Mouse (Mus musculus): Measurements from ENCODE around the gene Fkbp3.

- TF ChIP-seq CTCF (IDR thresholded peaks at IDR 0.05; ENCODE audit: extremely low read depth, insufficient read depth, low read length) = no peak
- TF ChIP-seq POLR2A (IDR thresholded peaks at IDR 0.05; ENCODE audit: extremely low read depth, insufficient read depth, low read length) = no peak
Observed at GRCm38 (mm10) chr12:65068409-65068808, 5.4 kb downstream of the Fkbp3 start.
